Mouse (Mus musculus) embryonic fibroblast, embryonic 13.5 days (primary cell): ENCODE measurements around the gene D930048N14Rik.

Experiments used
- CTCF ChIP-seq: IDR thresholded peaks from 2 replicates; pipeline ENCODE4 v1.5.1; 2011; ENCODE audit warnings: mild to moderate bottlenecking, control low read depth, low read length, moderate library complexity, borderline replicate concordance; ENCODE audit not compliant: insufficient read depth
- POLR2A ChIP-seq: IDR thresholded peaks from 2 replicates; pipeline ENCODE4 v1.6.1; 2011; ENCODE audit warnings: low read depth, mild to moderate bottlenecking, control low read depth, low read length, moderate library complexity

DNA sequence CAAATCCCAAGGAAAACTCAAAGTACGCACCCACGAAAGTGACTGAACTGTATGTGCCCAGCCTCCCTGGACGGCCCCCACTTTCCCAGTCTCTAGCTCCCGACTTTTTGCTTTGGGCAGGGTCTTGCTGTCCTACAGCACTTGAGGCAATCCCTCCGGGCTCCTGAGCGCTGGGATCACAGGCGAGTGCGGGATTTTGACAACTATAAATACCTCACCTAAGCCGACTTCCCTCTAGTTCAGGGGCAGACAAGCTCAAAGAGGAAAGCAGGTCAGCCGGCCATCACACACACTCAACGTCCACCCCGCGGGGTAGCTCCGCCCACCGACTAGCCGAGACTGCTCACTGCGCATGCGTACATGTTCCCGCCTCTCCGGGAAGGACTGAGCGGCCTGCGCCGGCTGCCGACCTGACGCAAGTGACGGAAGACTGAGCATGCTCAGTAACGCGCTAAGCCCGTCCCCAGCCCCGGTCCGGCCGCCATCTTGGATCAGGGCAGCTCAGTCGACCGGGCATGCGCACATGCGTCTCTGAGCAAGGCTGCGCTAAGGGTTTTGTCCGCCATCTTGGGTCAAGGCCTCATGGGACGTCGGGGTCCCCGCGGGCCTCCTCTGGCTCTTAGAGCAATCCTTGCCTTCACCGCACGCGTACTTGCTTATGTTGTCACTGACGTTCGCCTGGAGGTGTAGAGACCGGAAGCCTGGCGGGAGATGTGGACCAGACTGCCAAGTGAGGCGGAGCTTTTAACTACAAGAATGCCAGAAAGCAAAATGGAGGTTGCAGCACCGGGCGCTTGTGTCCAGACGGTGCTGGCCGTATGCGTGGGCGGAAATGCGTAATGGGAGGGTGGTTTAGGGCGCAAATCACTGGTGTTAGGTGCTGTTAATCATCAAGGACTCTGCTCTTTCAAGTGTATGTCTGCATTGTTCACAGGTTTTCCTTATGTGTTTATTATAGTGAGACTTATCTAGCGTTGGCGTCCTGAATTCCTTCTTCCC, 37.9 kb downstream of the D930048N14Rik start, which contains the start of gene 0610009B22Rik:
- TF ChIP-seq CTCF = no peak
- peak; percentile 97 for TF ChIP-seq POLR2A
